Mouse (Mus musculus): ENCODE measurements around the gene Zbtb7b.

DNA sequence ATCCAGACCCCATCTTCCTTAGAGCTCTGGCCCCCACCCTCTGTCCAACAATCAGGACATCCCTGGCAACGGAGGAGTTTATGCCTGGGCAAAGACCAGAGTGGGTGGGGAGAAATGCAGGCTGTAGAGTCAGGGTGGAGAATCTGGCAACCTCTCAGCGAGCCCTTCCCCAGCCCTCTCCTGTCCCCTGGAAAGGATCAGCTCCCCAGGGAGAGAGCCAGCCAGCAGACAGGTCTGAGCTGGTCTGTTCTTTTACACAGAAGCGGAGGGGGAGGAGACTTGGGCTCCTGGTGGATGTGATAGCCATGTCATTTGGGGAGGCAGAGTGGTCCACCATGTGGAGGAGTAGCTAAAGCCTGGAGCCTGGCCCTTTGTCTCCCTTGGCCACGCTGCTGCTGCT lies 66.0 kb downstream of the Zbtb7b start:
- TF ChIP-seq CTCF (IDR thresholded peaks at IDR 0.05; ENCODE audit: control insufficient read depth, insufficient read depth, low read length) (no peak), POLR2A (IDR thresholded peaks at IDR 0.05; ENCODE audit: borderline replicate concordance, control insufficient read depth, low read depth, low read length) (no peak)

Data from bone marrow, adult 2 months (tissue).